Mouse (Mus musculus) gastrocnemius, postnatal 14 days (tissue): ENCODE measurements at regions not wholly inside any gene's neighbourhood (a gene's known extent, or its start where the extent isn't known, plus 50 kb on each side); places are given as distances from the start of the nearest gene placed in this dataset.

Experiments used
- DNase-seq: peaks from one replicate; pipeline ENCODE4 v3.0.0; 2021; ENCODE audit warnings: mixed read lengths
- intact Hi-C: fragments of 180-260 bp; cut with DNase I; formaldehyde crosslinking; loops from one replicate; pipeline ENCODE4 v1.15.1; 2025; ENCODE audit warnings: low total_unique reads

GRCm38 (mm10) chr1:103621984-103622383 is 1146.3 kb upstream of the Cdh20 start:
- intact Hi-C loops = no loop called here
- no peak for DNase-seq

- DNase-seq = no peak
- intact Hi-C loops = loop anchor here (10.0 kb wide), 1 partner anchor 180 kb away; no protein-coding TSS in a partner anchor
Observed at GRCm38 (mm10) chr1:103645285-103645684, 1123.0 kb upstream of the Cdh20 start.
